Mouse (Mus musculus) liver, postnatal 0 days (tissue): ENCODE results near the gene Cradd.

Experiments used
- CTCF ChIP-seq: sonication (generic); IDR thresholded peaks from 2 replicates; pipeline ENCODE4 v1.5.1; 2016; ENCODE audit warnings: antibody characterized with exemption, low read depth
- EP300 ChIP-seq: IDR thresholded peaks from 2 replicates; pipeline ENCODE4 v1.6.1; 2016; ENCODE audit warnings: antibody characterized with exemption, low read depth, mild to moderate bottlenecking

- TF ChIP-seq CTCF, result no peak
- TF ChIP-seq EP300, result no peak
Observed at GRCm38 (mm10) chr10:95281466-95281990, 42.4 kb downstream of the Cradd start.
